Mouse (Mus musculus) lung, adult 2 months (tissue): ENCODE results near the gene Adora2a.

ENCODE experiments used
- CTCF ChIP-seq: fragments of 200-500 bp; IDR thresholded peaks from 2 replicates; pipeline ENCODE4 v1.5.1; 2011; ENCODE audit warnings: mild to moderate bottlenecking, low read length, control low read depth; ENCODE audit not compliant: insufficient read depth
- POLR2A ChIP-seq: fragments of 200-500 bp; IDR thresholded peaks from 2 replicates; pipeline ENCODE4 v1.6.1; 2011; ENCODE audit warnings: low read depth, mild to moderate bottlenecking, control low read depth, low read length, borderline replicate concordance; ENCODE audit errors: extremely low read depth

- no peak for TF ChIP-seq CTCF
- no peak for TF ChIP-seq POLR2A
Observed at GRCm38 (mm10) chr10:75291338-75291737, 25.3 kb upstream of the Adora2a start.
